Mouse (Mus musculus) monocyte, adult 5-6 weeks (primary cell): ENCODE results near the gene Vwa3a. TPM values are rescaled to one million over a fixed set of nuclear protein-coding genes. Genes with fewer than 3 reads are reported as not detected.

Experiments used
- ATAC-seq: fragments of 153-309, 156-312 bp; replicated peaks from 2 replicates; pipeline ENCODE4 v1.8.0; 2017; ENCODE audit warnings: mild to moderate bottlenecking; ENCODE audit not compliant: low TSS enrichment, insufficient number of reproducible peaks, severe bottlenecking, poor library complexity, low FRiP score
- total RNA-seq: library from RNA; stranded (forward); fragments of 200-1000, 200-491, 200-594 nt; gene quantifications from 3 replicates; pipeline ENCODE4 v1.2.3, GENCODE M21; 2017

Gene Vwa3a
- total RNA-seq, 1 experiment from 2014 or later: not detected

GRCm38 (mm10) chr7:120826408-120826807 is 87.3 kb downstream of the Vwa3a start:
- no peak for ATAC-seq

GRCm38 (mm10) chr7:120830431-120831381 is 91.6 kb downstream of the Vwa3a start:
- 0 out of 2 replicates have a peak, but pooled peaks have one; percentile 20 for ATAC-seq

GRCm38 (mm10) chr7:120834426-120834825 is 95.3 kb downstream of the Vwa3a start:
- no peak for ATAC-seq

- peak; percentile 66 for ATAC-seq
These were observed 95.8 kb downstream of the Vwa3a start for GRCm38 (mm10) chr7:120834863-120835372.

GRCm38 (mm10) chr7:120835449-120836359 is 96.6 kb downstream of the Vwa3a start:
- ATAC-seq: peak; percentile 71

GRCm38 (mm10) chr7:120836361-120836760 is 97.2 kb downstream of the Vwa3a start:
- ATAC-seq: no peak

- no peak for ATAC-seq
These were observed 99.5 kb downstream of the Vwa3a start for GRCm38 (mm10) chr7:120838436-120839160.

- ATAC-seq: no peak
These were observed 100.7 kb downstream of the Vwa3a start for GRCm38 (mm10) chr7:120839786-120840185.

- peak; percentile 67 for ATAC-seq
These were observed 103.4 kb downstream of the Vwa3a start, which contains the start of gene Eef2k for GRCm38 (mm10) chr7:120842345-120843036. Gene Eef2k (plus strand): TSS chr7:120842831.

GRCm38 (mm10) chr7:120843037-120843621 is 104.0 kb downstream of the Vwa3a start:
- ATAC-seq: no peak

GRCm38 (mm10) chr7:120843852-120844435 is 104.8 kb downstream of the Vwa3a start:
- no peak for ATAC-seq

GRCm38 (mm10) chr7:120844689-120845088 is 105.6 kb downstream of the Vwa3a start:
- ATAC-seq: no peak

- ATAC-seq: no peak
These were observed 109.9 kb downstream of the Vwa3a start for GRCm38 (mm10) chr7:120848831-120849512.

GRCm38 (mm10) chr7:120850165-120850564 is 111.0 kb downstream of the Vwa3a start:
- no peak for ATAC-seq
